Mouse (Mus musculus) brain, embryonic 14.5 days (tissue): ENCODE results near the gene Tha1.

ENCODE experiments used
- CTCF ChIP-seq: fragments of 200-500 bp; IDR thresholded peaks from 2 replicates; pipeline ENCODE4 v1.5.1; 2012; ENCODE audit warnings: inconsistent platforms, mild to moderate bottlenecking, moderate library complexity, borderline replicate concordance; ENCODE audit not compliant: insufficient read depth, insufficient read length; ENCODE audit errors: extremely low read depth
- POLR2A ChIP-seq: fragments of 200-500 bp; IDR thresholded peaks from 2 replicates; pipeline ENCODE4 v1.6.1; 2012; ENCODE audit warnings: mild to moderate bottlenecking, inconsistent platforms, borderline replicate concordance; ENCODE audit not compliant: poor library complexity, insufficient read depth, insufficient read length, severe bottlenecking; ENCODE audit errors: extremely low read depth

DNA sequence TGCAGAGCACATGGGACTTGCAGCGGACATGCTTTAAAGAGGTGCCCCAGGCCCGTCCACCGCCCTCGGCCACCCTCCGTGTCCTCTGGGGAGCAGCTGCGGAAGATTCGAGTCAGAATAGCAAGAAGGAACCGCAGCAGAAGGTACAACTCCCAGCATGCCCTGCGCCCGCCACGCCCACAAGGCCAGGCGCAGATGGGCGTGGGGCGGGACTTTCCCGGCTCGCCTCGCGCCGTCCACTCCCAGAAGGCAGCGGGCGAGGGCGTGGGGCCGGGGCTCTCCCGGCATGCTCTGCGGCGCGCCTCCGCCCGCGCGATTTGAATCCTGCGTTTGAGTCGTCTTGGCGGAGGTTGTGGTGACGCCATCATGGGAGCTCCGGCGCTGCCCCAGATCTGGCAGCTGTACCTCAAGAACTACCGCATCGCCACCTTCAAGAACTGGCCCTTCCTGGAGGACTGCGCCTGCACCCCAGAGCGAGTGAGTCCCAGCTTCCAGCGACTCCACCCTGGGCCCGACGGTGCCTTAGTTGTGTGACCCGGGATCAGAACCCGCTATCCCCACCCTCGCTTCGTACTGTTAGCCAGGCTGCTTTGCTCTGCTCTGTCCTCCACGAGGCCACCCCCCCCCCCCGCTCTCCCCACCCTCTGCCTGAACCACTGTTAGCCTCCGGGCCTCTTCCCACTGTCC, 24.2 kb downstream of the Tha1 start, which contains the start of gene Birc5:
- TF ChIP-seq CTCF (no peak), POLR2A (peak; percentile 55; the same call in 1 of the 2 replicates)
